Mouse (Mus musculus) adrenal gland, adult 8-10 months (tissue): ENCODE measurements around the gene Gm45623. TPM values are rescaled to one million over a fixed set of nuclear protein-coding genes. Genes with fewer than 3 reads are reported as not detected.

ENCODE experiments used
- DNase-seq: peaks from one replicate; pipeline ENCODE4 v3.0.0; 2022
- total RNA-seq, 4 experiments: library from RNA; stranded (reverse); gene quantifications; 2 replicates each; pipeline ENCODE4 v1.2.4; 2022

Gm45623 gene
- total RNA-seq, 4 experiments from 2014 or later = not detected

DNA sequence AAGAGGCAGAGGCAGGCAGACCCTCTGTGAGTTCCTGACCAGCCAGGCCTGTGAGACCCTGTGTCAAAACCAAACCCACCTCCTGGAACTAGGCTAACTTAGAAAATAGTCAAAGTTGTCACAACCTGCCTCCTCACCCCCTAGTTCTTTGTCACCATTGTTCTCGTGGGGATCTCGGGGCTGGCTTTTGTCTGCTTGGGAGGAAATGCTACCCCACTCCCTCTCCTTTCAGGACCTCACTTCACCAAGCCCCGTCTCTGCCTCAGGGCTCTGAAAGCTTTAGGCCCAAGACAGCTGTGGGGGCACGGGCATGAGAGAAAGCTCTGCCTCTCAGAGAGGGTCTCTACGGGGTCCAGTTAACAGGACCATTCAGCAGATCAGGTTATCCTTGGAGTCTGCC lies 1.9 kb downstream of the Gm45623 start:
- DNase-seq = no peak

DNA sequence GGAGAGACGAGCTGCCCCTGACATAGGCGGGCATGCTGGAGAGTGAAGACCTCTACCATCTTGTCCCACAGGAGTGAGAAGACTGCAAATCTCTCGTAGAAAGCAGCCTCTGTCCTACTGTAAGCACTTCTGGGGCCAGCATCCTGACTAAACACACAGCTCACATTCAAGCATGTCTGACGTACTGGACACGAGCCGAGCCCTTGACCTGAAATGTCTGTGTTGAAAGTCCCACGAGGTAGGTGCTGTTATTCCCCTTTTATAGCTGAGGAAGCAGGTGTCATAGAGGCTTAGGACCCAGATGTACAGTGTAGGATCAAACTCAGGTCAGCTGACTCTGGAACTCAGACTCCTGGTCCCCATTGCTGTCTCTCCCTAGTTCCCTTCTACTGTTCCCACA lies 4.2 kb downstream of the Gm45623 start:
- no peak for DNase-seq

DNA sequence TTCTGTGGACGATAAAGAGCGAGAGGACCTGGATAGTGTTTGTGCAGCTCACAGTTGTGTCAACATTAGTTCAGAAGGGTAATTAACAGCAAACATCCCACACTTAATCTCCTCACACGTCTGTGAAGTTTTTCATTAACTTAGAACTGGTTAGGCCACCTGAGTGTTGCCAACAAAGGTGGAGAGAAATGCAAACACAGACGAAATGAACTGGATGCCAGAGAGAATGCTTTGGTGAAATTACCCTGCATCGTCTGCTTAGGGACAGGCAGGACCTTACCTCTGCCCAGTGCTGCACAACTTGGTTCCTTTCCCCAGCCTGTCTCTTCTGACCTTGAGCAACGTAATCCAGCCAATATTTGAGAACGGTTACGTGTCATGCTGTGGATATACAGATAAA lies 6.1 kb downstream of the Gm45623 start:
- DNase-seq = no peak

DNA sequence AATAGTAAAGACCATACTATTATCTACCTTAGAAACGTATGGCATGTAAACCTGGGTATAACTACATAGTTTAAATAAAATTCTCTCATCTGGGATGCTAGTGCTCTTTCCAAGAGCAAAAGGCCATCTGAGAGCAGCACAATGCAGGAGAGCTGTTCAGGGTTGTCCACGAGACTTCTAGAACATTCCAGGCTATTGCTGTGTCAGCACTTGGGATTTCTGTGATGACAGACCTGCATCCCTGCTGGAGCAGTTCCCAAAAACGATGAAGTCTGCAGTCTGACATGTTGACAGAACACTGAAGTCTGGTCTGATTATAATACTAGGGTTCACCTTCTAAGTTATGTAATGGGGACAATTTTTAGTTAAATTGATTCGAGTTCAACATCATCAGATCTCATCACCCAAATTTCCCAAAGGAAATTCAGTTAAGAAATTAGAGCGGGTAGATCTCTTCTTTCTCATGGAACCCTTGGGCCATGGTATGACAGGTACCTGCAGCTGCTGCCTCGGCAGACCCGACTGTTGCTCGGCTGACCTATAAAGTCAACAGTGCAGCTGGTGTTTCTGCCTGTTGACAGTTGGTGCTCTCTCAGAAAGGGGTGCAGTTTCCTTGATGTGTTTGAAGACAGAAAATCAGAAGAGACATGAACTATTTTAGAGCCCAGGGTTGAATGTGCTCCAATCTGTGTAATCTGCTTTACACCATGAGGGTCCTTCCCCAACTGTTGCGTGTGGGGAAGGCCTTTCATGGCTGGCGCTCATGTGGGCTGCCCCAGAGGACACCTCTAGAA lies 6.7 kb downstream of the Gm45623 start:
- DNase-seq = no peak

- DNase-seq = no peak
Measured at GRCm38 (mm10) chr13:56742325-56742901, 11.2 kb downstream of the Gm45623 start.

GRCm38 (mm10) chr13:56741691-56742090 lies 11.9 kb downstream of the Gm45623 start:
- no peak for DNase-seq

GRCm38 (mm10) chr13:56740496-56740895 lies 13.1 kb downstream of the Gm45623 start:
- no peak for DNase-seq

DNA sequence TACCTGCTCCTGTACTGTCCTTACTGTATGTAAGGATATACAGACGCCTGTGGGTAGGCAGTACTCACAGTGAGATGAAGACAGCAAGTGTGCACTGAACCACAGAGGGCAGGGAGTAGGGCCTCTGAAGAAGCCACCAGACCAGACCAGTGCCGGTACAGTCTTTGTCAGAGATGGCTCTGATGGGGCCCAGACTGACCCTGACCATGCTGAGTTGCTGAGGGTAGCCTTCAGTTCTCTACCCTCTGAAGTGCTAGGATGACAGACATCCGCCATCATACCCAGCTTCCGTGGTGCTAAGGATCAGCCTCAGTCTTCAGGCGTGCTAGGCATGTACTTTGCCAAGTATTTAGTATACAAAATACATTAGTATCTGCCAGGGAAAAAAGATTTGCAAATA lies 14.1 kb downstream of the Gm45623 start:
- no peak for DNase-seq

GRCm38 (mm10) chr13:56735212-56735875 lies 18.3 kb downstream of the Gm45623 start:
- peak; percentile 23 for DNase-seq

DNA sequence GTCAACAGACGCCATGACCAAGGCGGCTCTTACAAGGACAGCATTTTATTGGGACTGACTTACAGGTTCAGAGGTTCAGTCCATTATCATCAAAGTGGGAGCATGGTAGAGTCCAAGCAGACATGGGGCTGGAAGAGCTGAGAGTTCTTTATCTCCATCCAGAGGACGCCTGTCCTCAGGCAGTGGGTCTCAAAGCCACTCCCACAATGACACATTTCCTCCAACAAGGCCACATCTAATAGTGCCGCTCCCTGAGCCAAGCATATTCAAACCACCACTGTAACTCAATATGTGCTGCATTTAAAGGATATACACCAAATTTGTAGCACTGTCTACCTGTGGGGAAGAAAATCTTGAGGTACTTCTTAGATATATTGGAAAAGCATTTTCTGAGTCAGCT lies 19.0 kb downstream of the Gm45623 start:
- DNase-seq = peak; percentile 35

DNA sequence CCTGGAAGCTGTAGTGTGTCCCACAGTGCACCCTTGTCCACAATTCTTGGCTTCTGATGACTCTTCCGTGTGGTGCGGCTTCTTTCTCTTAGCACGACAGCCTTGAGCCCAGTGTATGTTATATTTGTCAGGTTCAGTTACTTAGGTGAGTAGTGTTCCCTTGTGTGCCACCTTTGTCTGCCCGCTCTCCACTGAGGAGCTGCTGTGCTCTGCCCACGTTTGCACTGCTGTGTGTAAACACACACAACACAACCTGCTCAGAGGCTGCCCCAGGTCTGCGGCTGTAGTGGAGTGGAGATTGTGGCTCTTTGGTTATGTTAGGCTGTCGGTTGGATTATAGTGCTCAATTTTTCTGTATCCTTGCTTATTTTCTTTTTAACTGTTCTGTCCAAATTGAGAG lies 24.6 kb downstream of the Gm45623 start:
- no peak for DNase-seq

GRCm38 (mm10) chr13:56726551-56726950 lies 27.1 kb downstream of the Gm45623 start:
- no peak for DNase-seq

GRCm38 (mm10) chr13:56712221-56712620 lies 41.4 kb downstream of the Gm45623 start:
- no peak for DNase-seq

DNA sequence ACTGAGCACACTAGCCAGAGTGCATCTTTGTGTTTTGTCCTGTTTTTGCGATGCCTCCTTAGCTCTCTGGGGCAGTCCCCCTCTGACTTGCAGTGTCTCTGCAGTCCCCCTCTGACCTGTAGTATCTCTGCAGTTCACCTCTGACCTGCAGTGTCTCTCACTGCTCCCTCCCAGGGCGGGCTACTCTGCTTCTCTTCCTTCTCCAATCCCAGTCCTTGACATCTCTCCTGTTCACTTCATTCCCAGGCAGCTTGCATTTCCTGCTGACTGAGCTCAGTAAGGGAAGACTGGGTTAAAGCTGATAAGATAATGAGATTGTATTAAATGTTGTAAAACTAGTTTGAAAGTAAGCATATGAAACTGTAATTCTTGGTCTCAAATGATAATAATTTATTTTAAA lies 43.0 kb downstream of the Gm45623 start:
- no peak for DNase-seq

DNA sequence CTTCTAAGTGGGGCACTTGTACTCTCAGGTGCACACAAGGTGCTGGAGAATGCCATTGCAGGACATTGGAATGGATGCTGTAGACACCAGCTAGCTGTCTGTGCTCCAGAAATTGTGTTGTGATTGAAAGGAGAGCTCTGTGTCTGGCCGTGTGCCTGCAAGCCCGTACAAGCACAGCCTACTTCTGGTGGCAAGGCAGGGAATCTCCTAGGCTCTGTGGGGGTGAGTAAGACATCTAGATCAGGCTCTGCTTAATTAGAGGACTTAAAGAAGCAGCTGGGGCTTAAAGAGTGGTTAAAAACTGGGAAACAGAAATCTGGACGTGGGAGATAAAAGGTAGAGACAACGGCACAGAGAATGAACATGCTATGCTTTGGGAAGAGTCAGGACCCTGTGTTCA lies 46.0 kb downstream of the Gm45623 start:
- DNase-seq = no peak

GRCm38 (mm10) chr13:56707111-56707510 lies 46.5 kb downstream of the Gm45623 start:
- no peak for DNase-seq

GRCm38 (mm10) chr13:56704596-56704995 lies 49.0 kb downstream of the Gm45623 start:
- DNase-seq = no peak

GRCm38 (mm10) chr13:56703871-56704321 lies 49.7 kb downstream of the Gm45623 start:
- DNase-seq = peak; percentile 37

- peak; percentile 67 for DNase-seq
Measured at GRCm38 (mm10) chr13:56703222-56703870, 50.3 kb downstream of the Gm45623 start.

DNA sequence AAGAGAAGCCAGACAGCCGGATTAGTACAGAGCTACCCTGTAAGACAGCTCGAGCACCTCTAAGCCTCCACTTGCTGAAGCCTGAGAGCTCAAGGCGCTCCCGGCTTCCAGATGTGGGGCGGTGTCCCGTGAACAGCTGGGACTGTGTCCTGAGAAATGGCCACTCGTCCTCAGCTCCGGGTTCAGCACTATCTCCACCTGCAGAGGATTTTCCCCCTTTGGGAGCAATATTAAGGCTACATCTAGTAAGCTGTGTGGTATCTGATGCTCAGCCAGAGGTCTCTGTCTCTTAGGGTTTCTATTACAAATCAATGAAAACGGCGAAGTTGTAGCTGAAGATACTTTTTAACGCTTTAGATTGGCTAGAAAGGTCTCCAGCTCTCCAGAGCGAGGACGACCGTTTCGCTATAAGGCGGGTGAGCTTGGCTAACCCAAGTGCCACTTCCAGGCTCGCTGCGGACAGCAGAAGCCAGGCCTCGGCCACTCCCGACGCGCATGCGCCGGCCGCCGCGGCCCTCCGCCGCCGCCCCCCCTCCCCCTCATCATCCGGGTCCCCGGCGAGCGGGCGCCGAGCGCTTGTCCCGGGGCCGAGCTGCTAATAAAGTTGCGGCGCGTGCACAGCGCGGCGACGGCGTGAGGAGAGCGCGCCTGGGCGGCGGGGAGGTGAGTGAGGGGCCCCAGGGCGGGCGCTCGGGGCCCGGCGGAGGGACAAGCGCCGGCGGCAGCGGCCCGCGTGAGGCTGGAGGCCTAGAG lies 51.0 kb downstream of the Gm45623 start, which contains the start of gene Smad5:
TSS of gene Smad5 (plus strand) at position 542 of the 753 bp plus-strand sequence.
- DNase-seq = peak; percentile 77
